Mouse (Mus musculus) liver, embryonic 16.5 days (tissue): ENCODE measurements at regions not wholly inside any gene's neighbourhood (a gene's known extent, or its start where the extent isn't known, plus 50 kb on each side); places are given as distances from the start of the nearest gene placed in this dataset.

Experiments used
- ATAC-seq: fragments of 200-750 bp; cut with Nextera tagmentation; 2 replicates; pipeline ENCODE4 v1.8.0; 2017; ENCODE audit warnings: low read depth, mild to moderate bottlenecking, moderate number of reproducible peaks, moderate library complexity
- H3K27ac ChIP-seq: fragments of 300-500 bp; sonication (generic); 2 replicates; pipeline ENCODE4 v1.5.1; 2014; ENCODE audit warnings: mild to moderate bottlenecking, low read length
- H3K27me3 ChIP-seq: fragments of 300-500 bp; sonication (generic); 2 replicates; pipeline ENCODE4 v1.6.1; 2014; ENCODE audit warnings: low read depth, low read length, mixed read lengths; ENCODE audit not compliant: control insufficient read depth, insufficient read depth
- H3K36me3 ChIP-seq: fragments of 300-500 bp; sonication (generic); 2 replicates; pipeline ENCODE4 v1.6.1; 2014; ENCODE audit warnings: mild to moderate bottlenecking; ENCODE audit not compliant: control insufficient read depth, insufficient read depth
- H3K4me1 ChIP-seq: fragments of 300-500 bp; sonication (generic); 2 replicates; pipeline ENCODE4 v1.6.1; 2014; ENCODE audit warnings: low read depth, low read length, mixed read lengths; ENCODE audit not compliant: control insufficient read depth
- H3K4me2 ChIP-seq: fragments of 300-500 bp; sonication (generic); 2 replicates; pipeline ENCODE4 v1.6.1; 2014; ENCODE audit warnings: low read depth, low read length, mixed read lengths
- H3K4me3 ChIP-seq: fragments of 300-500 bp; sonication (generic); 2 replicates; pipeline ENCODE4 v1.5.1; 2014; ENCODE audit warnings: low read depth, mild to moderate bottlenecking, low read length
- H3K9ac ChIP-seq: fragments of 300-500 bp; sonication (generic); 2 replicates; pipeline ENCODE4 v1.6.1; 2014; ENCODE audit warnings: low read depth, low read length
- H3K9me3 ChIP-seq: fragments of 300-500 bp; sonication (generic); replicated peaks from 2 replicates; pipeline ENCODE4 v1.6.1; 2016; ENCODE audit warnings: low read length; ENCODE audit not compliant: control insufficient read depth
- WGBS: fragments of 180-500 bp; shearing (Covaris S2); extraction: QIAGEN DNeasy Blood & Tissue Kit; methylation state at CpG from one replicate; pipeline ENCODE4 v1.1.7; 2014; ENCODE audit not compliant: insufficient replicate concordance; 5-methylcytosine and 5-hydroxymethylcytosine counted together

DNA sequence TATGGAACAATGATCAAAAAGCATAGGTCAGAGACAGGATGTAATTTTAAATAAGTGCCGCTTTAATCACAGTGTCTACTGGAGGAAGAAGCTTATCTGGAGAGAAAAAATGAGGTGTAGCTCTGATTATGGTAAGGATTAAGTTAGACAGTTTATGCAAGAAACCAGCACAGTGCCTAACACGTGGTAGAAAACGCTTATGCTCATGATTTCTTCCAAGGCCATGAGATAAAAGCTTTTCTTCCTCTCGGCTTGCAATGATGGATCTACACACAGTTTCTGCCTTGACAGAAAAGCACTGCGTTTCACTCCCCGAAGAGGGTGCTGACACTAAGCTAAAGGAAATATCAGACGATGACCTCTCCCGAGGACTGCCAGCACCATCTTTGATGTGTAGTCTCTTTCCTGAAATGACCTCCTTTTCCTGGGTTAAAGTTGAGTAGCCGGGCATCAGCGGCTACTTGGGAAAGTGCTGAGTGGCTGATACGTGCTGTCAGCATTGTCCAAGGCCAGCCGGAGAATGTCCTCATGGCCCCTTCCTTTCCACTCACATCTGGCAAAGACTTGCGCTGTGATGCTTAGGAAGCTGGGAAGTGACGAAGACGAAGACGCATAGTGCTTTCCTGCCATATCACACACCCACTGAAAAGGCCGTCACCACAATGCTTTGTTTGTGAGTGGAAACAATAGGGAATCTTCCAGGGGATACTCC, 72.0 kb downstream of the Hoxa1 start:
- no peak overlapping the region for H3K27ac ChIP-seq
- H3K9ac ChIP-seq: no peak overlapping the region
- H3K9me3 ChIP-seq: no peaks in the 10 kb centered on the region
- H3K36me3 ChIP-seq: no peaks in the 10 kb centered on the region
- H3K4me3 ChIP-seq: no peak overlapping the region
- no peaks in the 10 kb centered on the region for H3K27me3 ChIP-seq
- WGBS: 59% methylated on average over 17 of the region's 17 CpGs
- H3K4me2 ChIP-seq: no peak overlapping the region
- H3K4me1 ChIP-seq: no peaks in the 10 kb centered on the region
- peak; percentile 58 for ATAC-seq

DNA sequence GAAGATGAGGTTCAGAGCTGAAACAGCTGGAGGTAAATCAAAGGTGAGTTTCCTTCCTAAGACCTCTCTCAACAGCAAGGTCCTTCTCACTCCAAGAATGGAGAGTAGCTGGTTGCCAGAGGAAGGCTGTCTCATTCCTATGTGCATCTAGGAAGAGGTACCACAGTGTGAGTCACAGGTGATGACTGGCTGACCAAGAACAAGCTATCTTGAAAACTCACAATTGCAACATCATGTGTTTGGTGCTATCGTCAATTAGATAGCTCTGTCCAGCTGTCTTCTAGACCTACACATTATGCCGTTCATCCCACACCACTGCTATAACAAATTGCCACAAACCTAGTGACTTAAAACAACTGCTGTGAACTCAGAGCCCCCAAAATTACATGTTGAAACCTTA, 72.3 kb upstream of the Skap2 start:
- no peaks in the 10 kb centered on the region for H3K27me3 ChIP-seq
- H3K4me1 ChIP-seq: no peaks in the 10 kb centered on the region
- H3K4me3 ChIP-seq: no peak overlapping the region
- H3K27ac ChIP-seq: no peak overlapping the region
- H3K36me3 ChIP-seq: no peaks in the 10 kb centered on the region
- no peak overlapping the region for H3K9ac ChIP-seq
- H3K9me3 ChIP-seq: no peaks in the 10 kb centered on the region
- WGBS: 62% methylated on average over 2 of the region's 2 CpGs
- ATAC-seq: no peak
- H3K4me2 ChIP-seq: no peak overlapping the region

DNA sequence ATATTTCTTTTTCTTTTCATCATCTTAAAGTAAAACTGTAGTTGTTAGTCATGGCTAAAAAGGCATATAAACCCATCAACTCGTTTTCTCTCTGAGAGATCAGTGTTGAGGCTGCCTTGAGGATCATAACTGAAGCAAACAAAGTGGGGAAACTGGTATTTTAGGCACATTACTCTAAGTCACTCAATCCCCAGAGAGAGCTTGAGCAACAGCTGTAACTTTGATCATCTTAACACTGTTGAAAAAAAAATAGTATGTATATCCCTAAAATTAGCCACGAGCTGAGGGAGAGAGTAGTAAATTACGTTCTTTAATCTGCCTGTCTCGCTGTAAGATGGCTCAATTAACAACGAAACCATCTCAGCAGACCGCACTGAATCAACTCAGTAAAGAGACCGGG, 67.2 kb upstream of the Skap2 start:
- H3K36me3 ChIP-seq: no peaks in the 10 kb centered on the region
- no peak overlapping the region for H3K4me2 ChIP-seq
- ATAC-seq: no peak
- no peaks in the 10 kb centered on the region for H3K27me3 ChIP-seq
- H3K9me3 ChIP-seq: no peaks in the 10 kb centered on the region
- H3K4me3 ChIP-seq: no peak overlapping the region
- H3K9ac ChIP-seq: no peak overlapping the region
- H3K4me1 ChIP-seq: no peaks in the 10 kb centered on the region
- no peak overlapping the region for H3K27ac ChIP-seq
- WGBS: 41% methylated on average over 7 of the region's 7 CpGs

DNA sequence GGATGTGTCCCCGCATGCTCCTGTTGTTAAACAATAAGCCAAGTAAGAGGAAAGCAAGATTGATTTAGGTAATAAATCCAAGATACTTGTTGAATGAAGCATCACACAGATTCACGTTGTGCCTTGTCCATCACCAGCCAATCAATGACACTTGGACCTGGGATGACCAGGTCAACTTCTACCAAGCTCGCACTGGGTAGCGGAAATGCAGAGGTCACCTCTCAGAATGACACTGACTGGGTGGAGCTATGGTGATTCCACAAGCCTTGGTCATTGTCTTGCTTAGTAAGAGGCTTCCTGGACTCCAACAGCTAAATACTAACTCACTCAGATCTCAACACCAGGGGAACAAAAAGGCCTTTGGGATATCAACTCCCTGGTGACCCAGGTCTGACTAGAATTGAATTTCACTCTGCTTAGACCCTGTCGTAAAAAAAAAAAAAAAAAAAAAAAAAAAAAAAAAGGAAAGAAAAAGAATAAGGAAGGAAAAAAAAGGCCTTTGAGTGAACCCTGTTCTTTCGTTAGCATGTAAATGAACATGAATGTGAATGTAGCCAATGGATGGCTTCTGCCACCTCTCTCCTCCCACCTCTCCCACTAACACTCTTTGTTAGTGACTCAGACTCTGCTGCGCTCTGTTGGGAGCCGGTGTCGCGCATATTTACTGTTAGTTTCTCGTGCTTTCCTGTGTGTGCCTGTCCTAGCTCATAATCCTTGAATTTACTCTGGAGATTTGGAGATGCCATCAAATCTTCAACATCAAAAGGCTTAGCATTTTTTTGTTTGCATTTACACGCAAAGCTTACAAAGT, 66.4 kb upstream of the Skap2 start:
- ATAC-seq: no peak
- Histone ChIP-seq H3K27me3 (no peaks in the 10 kb centered on the region), H3K4me1 (no peaks in the 10 kb centered on the region), H3K4me2 (no peak overlapping the region), H3K4me3 (no peak overlapping the region), H3K36me3 (no peaks in the 10 kb centered on the region), H3K9me3 (no peaks in the 10 kb centered on the region), H3K9ac (no peak overlapping the region), H3K27ac (no peak overlapping the region)
- WGBS: 35% methylated on average over 12 of the region's 12 CpGs

DNA sequence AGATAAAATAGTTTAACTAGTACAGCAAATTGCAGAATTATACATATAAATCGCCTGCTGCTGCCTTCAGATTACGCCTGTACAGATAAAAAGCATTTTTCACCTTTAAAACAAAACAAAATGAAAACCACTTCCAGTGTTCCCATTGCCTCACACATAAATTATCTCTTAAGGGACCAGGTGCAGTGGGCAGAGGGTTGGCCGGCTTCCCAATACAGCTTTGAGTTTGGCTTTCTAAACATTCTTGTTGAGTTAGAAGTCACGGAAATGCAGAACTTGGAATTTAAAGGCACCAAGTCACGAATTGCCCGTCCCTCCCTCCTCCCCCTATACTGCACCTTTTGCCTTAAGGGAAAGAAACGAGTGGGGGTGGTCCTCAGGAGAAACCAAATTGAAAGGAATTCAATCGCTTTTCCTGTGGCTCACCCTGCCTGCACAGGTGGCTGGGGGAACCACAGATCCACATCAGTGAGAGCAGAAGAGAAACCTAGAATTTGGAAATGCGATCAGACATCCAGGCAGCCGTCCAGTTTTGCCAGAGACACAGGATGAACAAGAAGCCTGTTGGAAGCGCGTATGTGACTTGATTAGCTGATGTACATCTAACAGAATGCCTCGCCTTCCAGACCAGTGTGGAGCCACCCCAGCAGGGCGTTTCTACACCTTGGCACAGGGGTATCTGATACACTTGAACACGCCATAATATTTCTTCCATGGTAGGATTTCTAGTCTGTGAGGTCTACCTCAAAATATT, 64.0 kb upstream of the Skap2 start:
- Histone ChIP-seq H3K4me3 (no peak overlapping the region), H3K27me3 (no peaks in the 10 kb centered on the region), H3K9me3 (no peaks in the 10 kb centered on the region), H3K9ac (no peak overlapping the region), H3K4me2 (no peak overlapping the region), H3K27ac (no peak overlapping the region), H3K36me3 (no peaks in the 10 kb centered on the region), H3K4me1 (no peaks in the 10 kb centered on the region)
- no peak for ATAC-seq
- WGBS: 45% methylated on average over 15 of the region's 15 CpGs

DNA sequence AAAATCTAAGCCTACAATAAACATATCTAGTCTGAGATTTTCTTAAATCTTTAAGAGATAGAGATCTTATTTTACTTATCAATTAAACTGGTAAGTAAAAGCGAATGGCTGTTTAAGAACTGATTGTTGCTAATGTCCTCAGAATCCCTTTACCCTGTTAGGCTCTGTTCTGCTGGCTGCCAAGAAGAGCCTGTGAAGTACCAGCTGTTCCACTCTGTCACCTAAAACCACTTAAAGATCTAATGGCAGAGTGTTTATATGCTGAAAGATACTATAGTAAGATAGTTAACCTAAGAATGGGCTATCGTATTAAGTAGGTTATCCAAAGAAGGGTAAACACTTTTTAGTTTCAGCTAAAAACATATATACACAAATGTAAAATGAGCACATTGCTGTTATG, 62.6 kb upstream of the Skap2 start:
- Histone ChIP-seq H3K36me3 (no peaks in the 10 kb centered on the region), H3K27ac (no peak overlapping the region), H3K9me3 (no peaks in the 10 kb centered on the region), H3K4me2 (no peak overlapping the region), H3K4me1 (no peaks in the 10 kb centered on the region), H3K9ac (no peak overlapping the region), H3K4me3 (no peak overlapping the region), H3K27me3 (no peaks in the 10 kb centered on the region)
- no peak for ATAC-seq
- WGBS: 67% methylated on average over 2 of the region's 2 CpGs

DNA sequence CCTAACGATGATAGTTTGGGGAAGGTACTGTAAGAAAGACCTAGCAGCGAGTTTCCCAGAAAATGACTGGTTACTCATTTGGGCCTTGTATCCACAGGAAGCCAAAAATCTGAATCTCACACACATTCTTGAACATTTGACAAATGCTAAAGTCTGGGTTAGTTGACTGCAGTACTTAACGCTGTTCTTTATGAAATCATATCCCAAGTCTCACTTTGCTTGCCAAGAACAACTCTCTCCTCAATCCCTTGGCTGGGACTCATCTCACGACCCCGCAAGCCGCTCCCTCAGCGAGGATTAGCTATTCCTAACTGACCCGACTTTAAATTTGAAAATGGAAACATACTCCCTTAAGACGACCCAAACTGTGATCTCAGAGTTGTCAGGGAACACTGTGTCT, 54.8 kb upstream of the Skap2 start:
- no peak overlapping the region for H3K9ac ChIP-seq
- no peaks in the 10 kb centered on the region for H3K36me3 ChIP-seq
- no peaks in the 10 kb centered on the region for H3K9me3 ChIP-seq
- no peak for ATAC-seq
- no peak overlapping the region for H3K4me3 ChIP-seq
- no peaks in the 10 kb centered on the region for H3K27me3 ChIP-seq
- no peak overlapping the region for H3K27ac ChIP-seq
- H3K4me1 ChIP-seq: no peaks in the 10 kb centered on the region
- 55% methylated on average over 9 of the region's 9 CpGs for whole genome bisulfite sequencing
- H3K4me2 ChIP-seq: no peak overlapping the region

DNA sequence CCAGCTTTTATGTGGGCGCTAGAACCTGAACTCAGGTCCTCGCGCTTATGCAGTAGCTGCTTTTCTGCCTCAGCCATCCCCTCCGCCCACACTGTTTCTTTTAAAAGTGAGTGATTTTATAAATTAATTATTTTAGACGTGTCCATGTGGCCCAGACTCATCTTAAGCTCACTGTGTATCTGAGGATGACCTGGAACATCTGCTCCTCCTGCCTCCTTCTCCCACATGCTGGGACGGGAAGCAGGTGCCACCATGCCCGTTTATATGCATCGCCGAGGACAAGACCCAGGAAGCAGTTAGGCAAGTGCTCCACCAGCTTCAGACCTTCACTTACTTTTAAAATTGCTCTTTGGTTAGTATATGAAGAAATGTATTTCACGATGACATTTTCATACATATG, 53.3 kb upstream of the Skap2 start:
- ATAC-seq: no peak
- Histone ChIP-seq H3K4me2 (no peak overlapping the region), H3K27ac (no peak overlapping the region), H3K36me3 (no peaks in the 10 kb centered on the region), H3K9me3 (no peaks in the 10 kb centered on the region), H3K9ac (no peak overlapping the region), H3K27me3 (no peaks in the 10 kb centered on the region), H3K4me3 (no peak overlapping the region), H3K4me1 (no peaks in the 10 kb centered on the region)
- 82% methylated on average over 10 of the region's 10 CpGs for WGBS
